Mouse (Mus musculus) right cerebral cortex, postnatal 36 days (tissue): ENCODE data around the gene Nsun2.
A peak's percentile ranks its signal among the peaks of the same experiment; 100 is the strongest.

Experiments used
- DNase-seq, 2 experiments: peaks; one replicate each; pipeline ENCODE4 v3.0.0; 2022; ENCODE audit warnings: low spot score in 2 of 2, mixed read lengths in 1 of 2

Gene Nsun2

DNA sequence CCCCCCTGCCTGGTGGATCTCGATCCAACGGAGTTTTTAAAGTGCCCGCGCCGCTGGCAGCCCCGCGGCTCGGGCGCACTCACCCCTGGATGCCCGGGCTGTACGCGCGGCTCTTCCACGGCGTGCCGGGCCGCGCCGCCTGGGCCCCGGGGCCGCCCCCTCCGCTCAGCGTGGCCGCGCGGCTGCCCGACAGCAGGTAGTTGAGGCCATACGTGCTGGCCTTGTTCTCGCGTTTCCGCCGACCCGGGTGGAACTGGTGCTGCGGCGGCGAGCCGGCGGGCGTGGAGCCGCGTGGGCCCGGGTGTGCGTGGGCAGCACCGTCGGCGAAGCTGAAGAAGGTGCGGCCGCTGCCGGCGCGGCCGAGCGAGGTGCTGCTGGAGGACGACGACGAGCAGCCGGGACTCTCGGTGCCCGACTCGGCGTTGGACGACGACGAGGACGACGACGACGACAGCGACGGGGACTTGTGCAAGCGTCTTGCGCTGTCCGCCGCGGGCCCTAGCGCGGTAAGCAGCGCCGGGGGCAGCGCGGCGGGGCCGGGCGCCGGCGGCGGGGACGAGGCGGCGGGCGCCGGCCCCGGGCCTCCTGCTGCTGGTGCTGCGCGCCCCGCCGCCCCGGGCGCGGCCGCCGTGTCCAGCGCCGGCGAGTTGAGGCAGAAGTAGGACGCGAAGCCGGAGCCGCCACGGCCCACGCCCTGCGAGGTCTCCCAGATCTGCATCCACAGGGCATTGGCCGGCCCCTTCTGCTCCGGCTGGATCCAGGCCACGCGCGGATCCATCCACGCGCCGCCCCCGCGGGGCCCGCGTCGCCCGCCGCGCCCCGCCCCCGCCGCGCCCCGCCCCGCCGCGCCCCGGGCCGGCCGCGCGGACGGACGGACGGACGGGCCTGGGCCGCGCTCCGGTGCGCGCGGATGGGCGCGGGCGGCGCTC, at the start of gene Nsun2:
TSS of gene Nsun2 (plus strand) at position 342 of the 929 bp plus-strand sequence.
- DNase-seq = peak in 1 of 2 experiments; percentile 46

DNA sequence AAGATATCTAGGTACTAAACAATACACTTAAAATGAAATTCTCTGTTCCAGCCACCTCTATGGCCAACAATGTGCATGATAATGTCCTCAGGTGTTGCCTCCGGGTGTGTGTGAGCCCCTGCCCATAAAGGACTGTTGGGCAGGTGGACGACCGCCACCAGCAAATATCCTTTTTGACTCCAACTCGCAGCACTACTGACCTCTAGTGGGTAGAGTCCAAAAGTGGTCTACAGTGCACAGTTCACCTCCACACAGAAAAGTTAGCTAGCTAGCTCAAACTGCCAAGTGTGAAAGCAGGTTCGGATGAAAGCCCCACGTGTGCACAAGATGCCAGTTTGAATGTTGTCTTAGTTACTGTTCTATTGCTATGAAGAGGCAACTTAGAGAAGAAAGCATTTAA, 48.2 kb upstream of the Nsun2 start:
- DNase-seq = no peak

DNA sequence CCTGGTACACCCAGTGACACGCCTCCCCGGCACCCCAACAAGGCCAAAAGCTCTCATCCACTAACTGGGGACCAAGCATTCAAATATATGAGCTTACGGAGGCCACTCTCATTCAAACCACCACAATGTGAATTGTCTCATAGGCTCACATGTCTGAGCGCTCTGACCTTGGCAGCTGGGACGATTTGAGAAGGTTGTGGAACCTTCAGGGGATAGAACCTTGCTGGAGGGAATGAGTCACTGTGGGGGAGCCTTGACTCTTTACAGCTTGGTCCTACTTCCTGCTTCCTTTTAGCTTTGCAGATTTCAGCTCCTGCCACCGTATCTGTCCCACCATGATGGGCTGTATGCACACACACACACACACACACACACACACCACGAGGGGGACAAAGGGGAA, 47.7 kb upstream of the Nsun2 start:
- no peak for DNase-seq

DNA sequence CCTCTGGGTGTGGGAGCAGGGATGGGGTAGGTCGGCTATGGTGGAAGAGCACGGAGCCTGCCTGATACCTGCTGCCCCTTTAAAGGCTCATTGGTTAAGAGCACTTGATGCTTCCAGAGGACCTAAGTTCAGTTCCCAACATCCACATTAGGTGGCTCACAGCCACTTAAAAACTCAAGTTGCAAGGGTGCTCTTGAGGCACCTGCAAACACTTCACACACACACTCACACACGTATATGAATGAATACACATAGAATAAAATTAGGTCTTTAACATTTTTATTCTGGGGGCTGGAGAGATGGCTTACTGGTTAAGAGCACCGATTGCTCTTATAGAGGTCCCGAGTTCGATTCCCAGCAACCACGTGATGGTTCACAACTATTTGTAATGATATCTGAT, 46.4 kb upstream of the Nsun2 start:
- DNase-seq = no peak

DNA sequence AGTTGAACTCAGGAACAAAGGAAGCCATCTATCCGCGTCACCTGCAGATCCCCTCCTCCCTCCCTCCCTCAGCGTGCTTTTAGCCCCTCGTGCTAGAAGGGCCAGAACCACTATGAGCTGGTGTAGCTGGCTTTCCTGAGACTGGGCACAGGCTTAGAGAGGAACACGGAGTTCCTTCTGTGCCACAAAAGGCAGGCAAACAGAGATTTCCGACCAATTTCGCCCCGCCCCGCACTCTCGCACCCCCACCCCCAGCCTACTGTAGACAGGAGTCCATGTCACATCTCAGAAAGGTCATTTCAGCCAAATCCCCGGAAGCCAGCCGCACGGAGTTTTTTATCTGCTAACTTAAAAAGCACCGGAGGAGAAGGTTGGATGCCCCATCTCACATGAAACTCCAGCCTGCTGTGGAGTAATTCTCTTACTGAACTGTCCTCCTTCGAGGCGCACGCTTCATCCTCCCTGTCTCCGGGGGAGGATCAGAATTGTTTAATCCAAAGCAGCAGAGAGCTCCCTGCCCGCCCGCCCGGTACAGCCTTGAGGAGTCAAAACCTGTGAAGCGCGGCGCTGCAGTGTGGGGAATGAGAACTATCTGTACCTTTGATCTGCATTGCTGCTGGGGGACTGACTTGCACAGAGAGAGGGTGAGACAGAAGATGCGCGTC, 45.8 kb upstream of the Nsun2 start:
- DNase-seq = no peak

DNA sequence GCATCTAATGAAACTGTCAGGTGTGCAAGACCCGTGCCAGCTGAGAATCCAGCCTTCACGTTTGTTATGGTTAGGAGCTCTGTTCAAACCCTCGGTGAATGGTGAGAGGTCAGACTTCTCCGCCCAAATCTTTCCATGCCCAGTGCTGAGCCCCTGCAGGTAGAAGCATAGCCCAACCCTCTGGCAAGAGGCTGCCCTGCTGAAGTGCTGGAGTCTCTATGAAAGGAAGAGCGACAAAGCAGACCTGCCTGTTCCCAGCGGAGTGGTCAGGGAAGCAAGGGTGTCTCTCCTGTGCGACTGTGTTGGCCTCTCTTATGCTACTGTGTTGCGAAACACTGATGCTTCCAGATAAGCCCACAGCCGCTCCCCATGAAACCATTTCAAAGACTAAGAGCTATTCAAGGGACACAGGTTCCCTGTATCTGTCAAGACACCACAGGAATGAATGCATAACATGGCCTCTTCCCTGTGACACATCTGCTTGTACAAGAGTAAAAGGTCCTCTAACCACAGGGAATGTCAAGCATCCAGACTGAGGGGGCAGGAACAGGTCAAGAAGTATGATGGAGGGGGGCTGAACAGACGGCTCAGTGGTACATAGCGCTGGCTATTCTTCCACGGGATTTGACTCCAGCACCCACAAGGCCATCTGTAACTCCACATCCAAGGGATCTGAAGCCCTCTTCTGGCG, 44.8 kb upstream of the Nsun2 start:
- DNase-seq = no peak

DNA sequence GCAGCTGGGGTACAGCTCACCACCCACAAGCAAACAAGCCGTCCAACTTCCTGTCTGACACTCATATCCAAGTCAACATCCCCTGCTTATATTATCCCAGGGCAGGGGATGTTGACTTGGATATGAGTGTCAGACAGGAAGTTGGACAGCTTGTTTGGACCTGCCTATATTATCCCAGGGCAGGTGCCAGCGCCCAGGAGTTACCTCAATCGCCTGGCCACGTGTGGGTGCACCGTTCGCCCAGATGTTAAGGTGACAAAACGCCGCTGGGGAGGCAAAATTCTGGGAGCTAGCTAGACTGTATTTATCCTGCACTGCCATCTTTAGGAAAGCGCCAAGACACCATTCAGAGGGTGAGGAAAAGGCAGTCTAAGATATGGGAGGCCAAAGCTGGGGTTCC, 43.8 kb upstream of the Nsun2 start:
- no peak for DNase-seq

DNA sequence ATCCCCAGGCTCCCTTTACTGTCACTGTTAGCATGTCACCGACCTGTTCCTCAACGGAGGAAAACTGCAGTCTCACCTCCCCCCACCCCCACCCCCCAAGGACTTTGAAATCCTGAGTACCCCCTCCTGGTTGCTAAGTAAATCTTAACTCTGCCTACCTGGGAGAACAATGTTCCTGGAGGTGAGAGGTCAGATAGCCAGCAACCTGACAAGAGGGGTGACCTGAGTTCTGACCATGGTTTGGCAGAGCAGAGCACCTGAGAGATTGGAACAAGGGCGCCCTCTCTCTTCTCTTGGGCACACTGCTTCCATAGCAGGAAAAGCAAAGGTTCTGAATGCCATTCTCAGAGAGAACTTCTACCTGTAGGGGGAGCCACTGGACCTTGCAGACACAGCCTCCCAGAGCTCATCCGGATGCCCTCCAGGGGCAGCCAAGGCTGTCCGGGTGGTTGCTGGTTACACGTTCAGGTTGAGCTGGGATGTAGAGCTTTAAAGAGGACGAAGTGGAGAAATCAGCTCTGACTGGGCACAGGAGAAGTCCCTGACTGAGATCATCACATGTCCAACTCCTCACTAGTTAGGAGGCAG, 40.6 kb upstream of the Nsun2 start:
- DNase-seq = peak in 1 of 2 experiments; percentile 56

DNA sequence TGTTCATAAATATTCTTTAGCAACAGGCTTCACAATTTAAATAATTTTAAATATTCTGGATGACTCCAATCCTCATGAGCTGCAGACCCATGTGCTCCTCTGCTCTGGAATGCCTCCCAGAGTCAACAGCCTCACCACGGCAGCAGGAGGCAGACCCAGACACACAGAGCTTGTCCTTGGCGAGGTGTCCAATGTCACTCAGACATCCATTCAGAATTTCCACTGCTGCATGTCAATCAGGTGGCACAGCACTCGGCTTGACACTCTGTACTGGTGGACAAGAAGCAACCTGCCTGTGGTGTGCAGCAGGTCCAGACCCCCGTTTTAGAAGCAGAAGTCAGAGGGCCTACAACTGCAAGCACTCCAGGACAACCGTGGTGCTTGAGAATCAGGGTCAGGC, 35.3 kb upstream of the Nsun2 start:
- DNase-seq = no peak

DNA sequence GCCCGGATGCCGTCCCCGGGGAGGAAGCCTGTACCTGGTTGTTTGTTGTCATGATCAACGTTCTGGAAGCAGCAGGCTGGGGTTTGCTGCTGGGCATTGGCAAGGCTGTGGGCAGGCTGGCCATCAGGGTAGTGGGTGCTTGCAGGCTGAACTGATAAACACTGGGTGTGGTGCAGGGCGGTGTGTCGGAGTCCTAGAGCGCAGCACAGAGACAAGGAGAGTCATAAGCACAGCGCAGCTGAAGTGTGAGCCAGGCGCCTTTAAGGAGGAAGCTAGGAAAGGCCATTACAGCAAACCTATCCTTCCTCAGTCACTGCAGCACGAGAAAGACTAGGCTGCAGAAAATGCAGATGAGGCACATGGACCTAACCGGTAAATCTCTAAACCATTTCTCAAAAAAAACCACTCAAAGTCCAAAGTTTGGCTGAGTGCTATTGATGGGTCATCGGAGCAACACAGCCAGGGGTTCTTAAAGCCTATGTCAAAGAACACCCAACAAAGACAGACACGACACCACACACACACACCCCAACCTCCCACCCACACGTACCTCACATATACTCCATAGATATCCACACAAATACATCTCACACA, 31.3 kb upstream of the Nsun2 start:
- DNase-seq = no peak

DNA sequence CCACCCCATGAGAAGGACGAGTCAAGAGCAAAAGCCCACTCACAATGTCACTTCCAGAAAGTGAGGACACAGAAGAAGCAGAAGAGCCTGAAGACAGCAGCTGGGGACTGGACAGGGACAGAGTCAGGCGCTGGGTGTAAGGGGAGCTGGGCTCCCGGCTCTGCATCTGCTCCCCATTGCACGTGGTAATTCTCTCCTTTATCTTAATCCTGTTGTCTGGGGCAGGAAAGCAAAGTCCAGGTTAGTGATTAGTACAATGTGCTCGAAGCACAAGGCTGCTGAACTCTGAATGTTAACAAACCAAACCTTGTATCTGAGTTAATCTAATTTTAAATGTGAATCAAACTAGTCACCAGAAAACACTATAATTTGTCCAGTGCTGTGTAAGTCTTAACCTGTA, 30.7 kb upstream of the Nsun2 start:
- no peak for DNase-seq

DNA sequence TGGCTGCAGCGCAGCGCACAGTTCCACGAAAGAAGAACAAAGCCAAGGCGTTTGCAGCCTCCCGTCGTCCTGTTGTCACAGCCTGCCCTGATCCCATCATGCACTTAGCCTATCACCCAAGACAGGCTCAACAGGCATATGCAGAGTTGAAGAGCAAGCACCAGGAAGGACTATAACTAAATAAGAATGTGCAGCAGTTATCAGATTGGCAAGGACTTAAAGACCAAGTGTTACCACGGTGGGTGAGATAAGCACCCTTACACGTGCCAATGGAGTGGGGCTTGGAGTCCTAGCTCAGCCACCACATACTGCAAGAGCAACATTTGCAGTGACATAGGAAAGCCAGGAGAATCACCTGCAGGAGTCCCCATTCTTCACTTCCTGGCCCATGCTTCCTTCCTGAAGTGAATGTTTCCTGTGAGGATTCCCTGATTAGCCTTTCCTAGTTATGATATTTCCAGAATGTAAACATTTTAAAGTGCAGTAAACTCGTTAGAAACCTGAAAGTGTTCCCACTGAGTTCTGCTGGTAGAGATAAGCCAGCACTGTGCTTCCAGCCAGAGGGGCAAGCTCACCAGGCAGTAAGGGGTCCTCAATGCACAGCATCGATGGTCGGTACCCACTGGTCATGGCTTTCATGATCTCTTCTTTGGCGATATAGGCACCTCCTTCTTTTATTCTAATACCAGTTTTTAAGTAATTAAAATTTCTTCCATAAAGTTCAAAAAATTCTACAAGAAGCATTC, 27.0 kb upstream of the Nsun2 start:
- no peak for DNase-seq

DNA sequence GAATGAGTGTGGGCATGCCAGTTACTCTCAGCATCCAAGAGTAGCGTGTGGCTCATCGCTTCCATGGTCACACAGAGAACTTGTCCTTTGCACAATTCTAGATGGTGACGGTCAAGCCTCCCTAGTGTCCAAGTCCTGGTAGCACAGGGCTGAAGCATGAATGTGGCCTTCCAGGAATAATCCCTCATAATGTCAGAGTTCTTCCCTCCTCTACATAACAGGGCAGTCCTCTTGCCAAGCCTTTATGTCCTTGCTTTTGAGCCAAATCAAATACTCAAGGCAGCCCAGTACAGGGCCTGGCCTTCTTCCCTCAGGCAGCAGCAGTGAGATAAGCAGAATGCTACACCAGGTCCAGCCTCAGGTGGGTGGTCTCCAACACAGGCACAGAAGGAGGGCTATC, 25.9 kb upstream of the Nsun2 start:
- DNase-seq = no peak

DNA sequence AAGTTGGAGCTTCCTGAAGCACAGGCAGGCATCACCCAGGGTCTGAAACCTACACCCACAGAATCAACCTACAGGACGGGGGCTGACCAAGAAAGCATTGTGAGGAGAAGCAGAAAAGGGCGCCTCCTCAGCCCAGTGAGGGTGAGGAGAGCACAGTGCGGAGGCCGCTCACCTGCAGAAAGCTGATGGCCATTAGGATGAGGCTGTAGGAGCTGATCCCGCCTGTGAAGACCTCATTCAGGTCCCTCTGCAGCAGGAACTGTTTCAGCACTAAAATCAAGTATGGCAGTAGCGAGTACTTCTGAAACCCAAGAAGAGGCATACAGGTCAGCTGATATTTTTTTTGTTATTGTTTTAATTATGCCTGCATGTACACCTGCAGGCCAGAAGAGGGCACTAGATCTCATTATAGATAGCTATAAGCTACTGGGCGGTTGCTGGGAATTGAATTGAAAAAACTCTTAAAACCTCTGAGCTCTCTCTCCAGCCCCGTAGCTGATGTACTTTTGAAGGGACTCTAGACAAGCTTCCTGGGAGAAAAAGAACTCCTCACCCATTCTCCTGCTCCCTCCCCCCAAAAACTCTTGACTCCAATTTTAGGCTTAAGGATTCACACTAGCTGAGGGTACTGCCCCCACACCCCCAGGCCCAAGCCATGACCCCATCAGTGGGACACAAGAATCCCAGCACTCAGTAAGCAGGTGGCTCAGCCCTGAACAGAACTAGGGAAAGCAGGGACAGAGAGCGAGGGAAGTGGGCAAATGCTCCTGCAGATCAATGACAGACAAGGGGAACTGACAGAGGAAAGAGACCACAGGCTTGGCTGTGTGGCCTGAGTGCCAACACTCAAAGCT, 23.9 kb upstream of the Nsun2 start:
- no peak for DNase-seq

DNA sequence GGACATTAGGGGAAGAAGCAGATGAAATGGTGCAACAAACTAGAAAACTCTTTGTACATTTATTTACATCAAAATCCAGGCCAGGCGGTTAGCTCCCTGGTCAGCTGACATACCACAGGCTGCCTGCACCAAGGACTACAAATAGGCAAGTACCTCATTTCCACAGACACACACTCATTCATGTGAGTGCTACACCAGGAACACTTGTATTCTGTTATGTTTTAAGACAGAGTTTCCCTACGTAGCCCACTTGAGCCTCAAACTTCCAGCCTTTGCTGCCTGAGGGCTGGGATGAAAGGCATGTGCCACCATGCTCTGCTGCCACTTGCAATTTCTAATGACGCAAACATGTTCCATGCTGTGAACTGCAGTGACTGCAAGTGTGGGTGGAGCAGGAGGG, 18.5 kb upstream of the Nsun2 start:
- no peak for DNase-seq

DNA sequence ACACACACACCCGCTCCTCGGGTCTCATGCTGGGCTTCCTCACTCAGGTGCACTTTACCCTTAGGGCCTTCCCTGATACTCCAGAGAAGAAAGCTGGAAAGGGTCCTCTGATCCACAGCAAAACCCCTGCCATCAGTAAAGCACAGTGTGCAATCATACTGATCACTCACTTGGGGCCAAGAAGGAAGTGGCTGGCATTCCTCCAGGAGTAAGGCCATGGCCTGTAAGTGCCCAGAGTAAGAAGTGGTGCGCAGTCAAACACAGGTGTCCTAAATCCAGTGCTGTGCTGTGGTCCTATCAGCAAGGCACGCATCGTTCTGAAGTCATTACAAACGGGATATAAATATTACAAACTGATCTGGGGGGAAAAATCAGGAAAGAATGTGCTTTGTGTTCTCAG, 16.1 kb upstream of the Nsun2 start:
- no peak for DNase-seq

DNA sequence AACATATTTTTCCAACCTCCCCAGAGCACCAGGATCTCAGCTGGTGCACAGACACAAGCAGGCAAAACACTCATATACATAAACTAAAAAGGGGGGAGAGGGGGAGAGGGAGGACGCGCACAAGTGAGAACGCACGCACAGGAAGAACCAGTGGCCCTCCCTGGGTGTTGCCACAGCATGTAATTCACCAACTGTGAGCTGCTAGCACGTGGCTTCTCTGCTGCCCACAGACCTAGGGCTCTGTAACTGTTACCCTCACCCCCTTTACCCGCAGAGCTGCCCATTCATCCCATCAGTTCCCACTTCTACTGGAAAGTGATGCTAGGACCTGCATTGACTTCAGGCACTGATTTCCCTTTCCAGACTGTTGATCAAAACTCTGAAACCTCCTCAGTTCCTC, 14.4 kb upstream of the Nsun2 start:
- DNase-seq = no peak

DNA sequence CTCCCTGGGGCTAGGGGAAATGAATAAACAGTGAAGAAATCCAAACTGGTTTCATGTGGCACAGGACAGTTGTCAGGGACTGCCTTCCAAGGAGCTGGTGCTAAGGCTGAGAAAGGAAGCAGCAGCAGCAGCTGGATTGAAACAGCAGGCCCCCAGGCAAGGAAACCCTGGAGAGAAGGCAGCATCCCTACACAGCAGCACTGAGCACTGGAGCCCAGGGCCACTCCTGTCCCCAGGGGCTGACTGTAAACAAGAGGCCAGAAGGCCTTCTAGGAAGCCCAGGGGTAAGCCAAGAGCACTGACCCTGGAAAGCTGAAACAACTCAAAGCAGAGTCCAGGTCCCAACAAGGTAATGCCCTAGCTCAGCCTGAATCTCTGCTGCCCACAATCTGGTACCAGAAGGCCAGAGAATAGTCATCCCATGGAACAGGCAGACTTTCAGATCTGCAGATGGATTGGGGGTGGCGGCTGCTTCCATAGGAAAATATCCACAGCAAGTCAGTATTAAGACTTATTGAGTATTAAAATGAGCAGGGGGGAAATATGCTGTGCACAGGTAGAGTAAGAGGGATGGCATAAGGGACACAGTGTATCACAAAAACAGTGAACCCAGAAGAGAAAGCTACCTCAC, 11.3 kb upstream of the Nsun2 start:
- no peak for DNase-seq

DNA sequence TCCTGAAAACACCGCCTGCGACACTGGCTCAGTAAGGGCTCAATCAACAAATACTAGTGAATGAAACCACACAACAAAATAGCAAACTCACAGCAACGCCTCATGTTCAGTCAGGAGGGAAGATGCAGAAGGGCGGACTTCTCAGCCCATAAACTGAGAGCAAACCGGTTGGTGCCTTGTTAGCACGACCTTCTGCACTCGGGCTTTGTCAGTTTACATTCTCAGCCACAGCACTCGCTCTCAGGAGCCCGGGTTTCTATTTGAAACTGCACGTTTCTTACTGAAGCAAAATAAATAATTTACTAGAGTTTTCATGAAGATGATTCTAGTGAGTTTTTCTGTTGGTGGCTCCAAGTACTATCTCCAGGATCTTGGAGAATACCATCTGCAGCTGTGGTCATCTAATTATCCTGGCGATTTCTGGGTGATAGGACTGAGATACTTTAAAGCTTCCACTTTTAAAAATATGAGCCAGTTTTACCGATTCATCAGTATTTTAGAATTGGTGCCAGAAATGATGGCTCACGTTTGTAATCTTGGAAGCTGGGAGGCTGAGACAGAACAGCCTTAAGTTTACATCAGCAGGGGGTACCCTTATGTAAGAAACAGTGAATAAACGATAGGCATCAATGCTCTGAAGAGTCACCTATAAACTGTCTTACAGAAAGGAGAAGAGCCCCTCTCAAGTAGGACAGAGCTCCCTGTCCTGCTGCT, 9.9 kb upstream of the Nsun2 start:
- no peak for DNase-seq
